Mouse (Mus musculus): ENCODE data around the gene Pepd. TPM values are rescaled to one million over a fixed set of nuclear protein-coding genes. Genes with fewer than 3 reads are reported as not detected.
A peak's percentile ranks its signal among the peaks of the same experiment; 100 is the strongest.

Pepd gene
- polyA plus RNA-seq, 1 experiment from 2014 or later, result 59.3 TPM

DNA sequence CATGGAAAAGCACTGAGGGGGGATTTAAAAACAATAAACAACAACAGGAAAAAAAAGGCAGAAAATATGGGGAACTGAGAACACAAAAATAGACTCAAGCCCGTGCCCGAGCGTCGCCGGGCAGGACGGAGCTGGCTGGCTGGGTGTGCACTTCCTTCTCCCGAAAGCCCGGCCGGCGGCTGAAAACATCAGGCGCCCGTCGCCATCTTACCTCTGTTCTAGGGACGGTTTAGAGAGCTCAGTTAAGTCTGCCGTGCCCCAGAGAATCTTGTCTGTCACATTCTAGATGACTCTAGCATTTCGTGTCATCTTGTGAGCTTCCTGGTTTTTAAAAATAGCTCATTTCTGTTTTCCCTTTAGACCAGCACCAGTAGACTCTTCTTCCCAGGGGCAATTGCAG is 116.4 kb downstream of the Pepd start:
- no peak overlapping the region for H3K9ac ChIP-seq
- H3K4me3 ChIP-seq (replicated peaks), result no peak overlapping the region
- peaks cover 19% of the 10 kb centered on the region for H3K4me1 ChIP-seq (replicated peaks)
- WGBS (ENCODE audit: insufficient replicate concordance), result 43% methylated on average over 16 of the region's 16 CpGs
- H3K36me3 ChIP-seq (replicated peaks), result no peaks in the 10 kb centered on the region; the same call in none of the 2 replicates
- H3K27me3 ChIP-seq, result no peaks in the 10 kb centered on the region
- no peak for ATAC-seq (ENCODE audit: insufficient read depth)
- H3K4me2 ChIP-seq, result no peak overlapping the region
- no peak overlapping the region for H3K27ac ChIP-seq (replicated peaks)
- H3K9me3 ChIP-seq (replicated peaks), result no peaks in the 10 kb centered on the region

DNA sequence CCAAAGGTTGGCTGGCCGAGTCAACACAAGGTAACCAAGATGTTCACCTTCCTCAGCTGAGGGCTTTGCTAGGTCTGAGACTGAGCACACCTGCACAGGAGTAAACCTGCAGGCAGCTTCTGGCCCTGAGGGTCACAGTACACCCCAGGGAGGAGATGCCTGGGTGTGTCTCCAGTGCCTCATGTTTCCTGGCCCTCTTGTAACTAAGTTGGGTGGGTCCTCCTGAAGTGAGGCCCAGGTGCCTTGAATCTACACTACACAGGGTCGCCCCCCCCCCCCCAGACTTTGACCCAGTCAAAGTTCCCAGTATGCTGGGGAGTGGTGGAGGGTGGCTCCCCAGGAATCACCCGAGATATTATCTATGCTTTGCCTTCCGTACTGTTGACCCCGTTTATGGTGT is 117.0 kb downstream of the Pepd start:
- no peak for ATAC-seq (ENCODE audit: insufficient read depth)
- H3K9me3 ChIP-seq (replicated peaks), result no peaks in the 10 kb centered on the region
- no peaks in the 10 kb centered on the region for H3K27me3 ChIP-seq
- H3K4me3 ChIP-seq (replicated peaks), result no peak overlapping the region
- H3K4me1 ChIP-seq (replicated peaks), result peaks cover 19% of the 10 kb centered on the region
- 34% methylated on average over 5 of the region's 5 CpGs for WGBS (ENCODE audit: insufficient replicate concordance)
- no peak overlapping the region for H3K9ac ChIP-seq
- no peak overlapping the region for H3K27ac ChIP-seq (replicated peaks)
- H3K36me3 ChIP-seq (replicated peaks), result peaks cover 3% of the 10 kb centered on the region
- H3K4me2 ChIP-seq, result no peak overlapping the region

DNA sequence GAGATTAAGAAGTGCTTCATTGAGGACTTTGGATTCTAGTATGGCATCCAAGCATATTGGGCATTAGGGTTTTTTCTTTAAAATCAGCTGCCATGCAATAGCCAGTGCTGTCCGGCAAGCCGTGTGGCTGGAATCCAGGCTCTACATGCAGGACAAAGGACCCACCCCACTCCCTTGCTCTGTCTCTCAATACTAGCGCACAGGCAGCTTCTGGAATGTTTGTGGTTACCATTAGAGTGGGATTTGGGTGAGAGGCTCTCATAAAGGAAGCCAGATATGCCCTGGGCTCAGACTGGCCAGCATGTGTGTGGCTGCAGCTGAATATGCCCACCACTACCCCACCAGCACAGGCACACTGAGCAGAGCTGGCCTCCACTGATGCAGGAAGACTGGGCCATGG is 117.5 kb downstream of the Pepd start:
- H3K27ac ChIP-seq (replicated peaks), result no peak overlapping the region
- H3K4me2 ChIP-seq, result no peak overlapping the region
- WGBS (ENCODE audit: insufficient replicate concordance), result 81% methylated on average over 3 of the region's 3 CpGs
- no peak overlapping the region for H3K9ac ChIP-seq
- H3K36me3 ChIP-seq (replicated peaks), result peaks cover 7% of the 10 kb centered on the region
- no peaks in the 10 kb centered on the region for H3K9me3 ChIP-seq (replicated peaks)
- peaks cover 19% of the 10 kb centered on the region for H3K4me1 ChIP-seq (replicated peaks)
- H3K27me3 ChIP-seq, result no peaks in the 10 kb centered on the region
- no peak overlapping the region for H3K4me3 ChIP-seq (replicated peaks)
- ATAC-seq (ENCODE audit: insufficient read depth), result no peak

DNA sequence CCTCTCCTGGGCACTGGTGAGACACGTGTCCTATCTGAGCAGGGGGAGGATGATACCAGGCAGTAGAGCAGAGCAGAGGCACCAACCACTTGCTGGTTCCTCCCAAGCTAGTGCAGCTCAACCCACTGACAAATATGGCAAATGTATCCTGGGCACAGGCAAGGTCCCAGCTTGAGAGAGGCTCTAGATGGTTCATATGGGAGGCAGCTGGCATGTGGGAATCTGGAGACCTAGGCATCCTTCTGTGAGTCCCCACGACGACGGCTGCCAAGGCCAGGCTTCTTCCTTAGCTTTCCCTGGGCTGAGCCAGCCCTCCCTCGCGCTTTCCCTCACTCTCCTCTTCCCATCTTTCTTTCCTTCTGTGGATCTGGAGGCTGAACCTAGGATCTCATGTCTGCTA is 118.4 kb downstream of the Pepd start:
- H3K4me1 ChIP-seq (replicated peaks), result peaks cover 27% of the 10 kb centered on the region
- 77% methylated on average over 6 of the region's 6 CpGs for WGBS (ENCODE audit: insufficient replicate concordance)

DNA sequence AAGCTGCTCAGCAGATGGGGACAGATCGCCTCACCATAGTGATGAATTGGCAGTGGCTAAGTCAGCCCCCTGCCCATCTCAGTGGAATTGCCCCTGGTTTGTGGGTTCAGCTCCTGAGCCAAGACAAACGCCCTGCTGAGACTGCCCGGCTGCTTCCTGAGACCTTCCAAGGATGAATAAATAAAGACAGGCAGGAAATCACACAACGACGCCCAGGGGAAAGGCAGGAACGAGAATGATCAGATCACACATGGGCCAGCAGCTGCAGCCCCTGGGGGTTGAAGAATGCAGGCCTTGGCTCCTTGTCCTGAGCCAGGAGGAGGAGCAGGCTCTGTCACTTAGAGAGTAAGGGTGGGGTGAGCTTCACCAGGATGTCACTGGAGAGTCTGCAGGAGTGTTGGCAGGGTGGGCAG is 123.0 kb downstream of the Pepd start:
- Histone ChIP-seq H3K4me1 (replicated peaks) (peaks cover 20% of the 10 kb centered on the region), H3K9me3 (replicated peaks) (no peaks in the 10 kb centered on the region), H3K27ac (replicated peaks) (no peak overlapping the region; the same call in 1 of the 2 replicates), H3K27me3 (no peaks in the 10 kb centered on the region), H3K4me3 (replicated peaks) (no peak overlapping the region), H3K9ac (no peak overlapping the region), H3K4me2 (no peak overlapping the region), H3K36me3 (replicated peaks) (peaks cover 17% of the 10 kb centered on the region)
- 48% methylated on average over 6 of the region's 6 CpGs for WGBS (ENCODE audit: insufficient replicate concordance)
- ATAC-seq (ENCODE audit: insufficient read depth), result peak; percentile 20; the same call in 1 of the 2 replicates

More for the DNA sequence above, 118.4 kb downstream of the Pepd start:
- Histone ChIP-seq H3K36me3 (replicated peaks) (peaks cover 7% of the 10 kb centered on the region), H3K27me3 (no peaks in the 10 kb centered on the region), H3K4me2 (no peak overlapping the region), H3K9ac (no peak overlapping the region), H3K4me3 (replicated peaks) (no peak overlapping the region), H3K9me3 (replicated peaks) (no peaks in the 10 kb centered on the region), H3K27ac (replicated peaks) (no peak overlapping the region)
- ATAC-seq (ENCODE audit: insufficient read depth), result no peak

DNA sequence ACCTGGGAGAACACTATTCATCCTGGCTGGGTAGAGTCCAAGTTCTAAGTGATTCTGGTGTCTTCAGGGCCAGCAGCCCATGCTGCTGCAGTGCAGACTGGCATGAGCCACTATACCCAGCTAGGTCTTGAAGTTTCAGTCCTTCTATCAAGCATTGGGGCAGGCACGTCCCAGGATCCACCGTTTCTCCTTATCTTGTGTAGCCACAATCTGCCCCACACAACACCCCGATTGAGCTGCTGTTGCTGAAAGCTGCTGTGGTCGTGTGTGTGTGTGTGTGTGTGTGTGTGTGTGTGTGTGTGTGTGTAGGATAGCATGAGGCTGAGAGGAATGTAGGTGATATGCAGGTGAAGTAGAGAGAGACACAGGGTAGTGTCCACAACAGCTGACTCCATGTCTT is 123.4 kb downstream of the Pepd start:
- H3K9ac ChIP-seq, result no peak overlapping the region
- WGBS (ENCODE audit: insufficient replicate concordance), result 22% methylated on average over 4 of the region's 4 CpGs

DNA sequence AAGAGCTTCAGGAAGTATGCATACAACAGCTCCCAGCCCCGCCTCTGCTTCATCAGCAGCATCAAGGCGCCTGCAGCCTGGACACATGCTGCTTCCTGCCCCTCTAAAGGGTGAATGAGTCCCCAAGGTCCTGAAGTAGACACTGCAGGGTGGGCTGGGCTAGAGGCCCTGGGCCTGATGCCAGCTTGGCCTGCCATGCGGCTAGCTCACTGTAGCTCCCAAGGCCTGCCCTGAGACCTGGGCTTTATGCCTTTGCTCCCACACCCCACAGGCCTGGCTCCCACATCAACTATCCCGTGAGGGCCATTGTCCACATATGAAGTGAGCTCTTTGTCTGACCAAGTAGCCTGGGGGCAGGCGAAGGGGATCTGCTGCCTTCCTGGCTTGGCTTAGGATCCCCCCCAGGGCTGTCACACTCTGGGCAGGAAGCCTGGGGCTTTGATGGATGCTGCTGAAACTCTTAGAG is 124.1 kb downstream of the Pepd start:
- Histone ChIP-seq H3K4me1 (replicated peaks) (peaks cover 24% of the 10 kb centered on the region), H3K27ac (replicated peaks) (no peak overlapping the region), H3K9ac (no peak overlapping the region), H3K27me3 (no peaks in the 10 kb centered on the region), H3K9me3 (replicated peaks) (no peaks in the 10 kb centered on the region), H3K4me2 (no peak overlapping the region), H3K36me3 (replicated peaks) (peaks cover 21% of the 10 kb centered on the region), H3K4me3 (replicated peaks) (no peak overlapping the region)
- ATAC-seq (ENCODE audit: insufficient read depth), result no peak
- WGBS (ENCODE audit: insufficient replicate concordance), result 68% methylated on average over 5 of the region's 5 CpGs

More for the DNA sequence above, 123.4 kb downstream of the Pepd start:
- H3K4me1 ChIP-seq (replicated peaks), result peaks cover 20% of the 10 kb centered on the region
- peaks cover 21% of the 10 kb centered on the region for H3K36me3 ChIP-seq (replicated peaks)
- peak; percentile 53 for ATAC-seq (ENCODE audit: insufficient read depth)
- H3K4me2 ChIP-seq, result no peak overlapping the region
- H3K27ac ChIP-seq (replicated peaks), result no peak overlapping the region; the same call in 1 of the 2 replicates
- H3K4me3 ChIP-seq (replicated peaks), result no peak overlapping the region
- no peaks in the 10 kb centered on the region for H3K9me3 ChIP-seq (replicated peaks)
- no peaks in the 10 kb centered on the region for H3K27me3 ChIP-seq

DNA sequence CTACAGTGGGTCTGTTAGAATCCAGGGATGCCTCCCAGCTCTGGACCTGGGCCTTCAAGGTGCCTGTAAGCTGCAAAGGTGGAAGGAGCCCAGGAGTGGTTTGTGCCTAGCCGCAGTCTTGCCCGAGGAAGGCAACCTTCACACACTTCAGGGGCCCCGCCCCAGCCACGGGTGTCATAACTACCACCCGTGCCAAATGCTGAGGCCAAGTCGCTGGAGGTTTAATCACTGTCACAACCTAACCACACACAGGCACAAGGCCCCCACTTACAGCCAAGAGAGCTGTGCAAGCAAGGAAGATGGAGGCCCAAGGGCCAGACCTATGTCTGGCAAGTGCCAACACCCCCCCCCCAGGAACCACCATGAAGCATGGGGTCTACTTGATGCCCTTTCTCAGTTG is 125.2 kb downstream of the Pepd start:
- Histone ChIP-seq H3K36me3 (replicated peaks) (peaks cover 24% of the 10 kb centered on the region), H3K4me3 (replicated peaks) (no peak overlapping the region), H3K27me3 (no peaks in the 10 kb centered on the region), H3K9ac (no peak overlapping the region), H3K27ac (replicated peaks) (no peak overlapping the region), H3K4me1 (replicated peaks) (peaks cover 27% of the 10 kb centered on the region), H3K9me3 (replicated peaks) (no peaks in the 10 kb centered on the region), H3K4me2 (no peak overlapping the region)
- no peak for ATAC-seq (ENCODE audit: insufficient read depth)
- WGBS (ENCODE audit: insufficient replicate concordance), result 52% methylated on average over 6 of the region's 6 CpGs

DNA sequence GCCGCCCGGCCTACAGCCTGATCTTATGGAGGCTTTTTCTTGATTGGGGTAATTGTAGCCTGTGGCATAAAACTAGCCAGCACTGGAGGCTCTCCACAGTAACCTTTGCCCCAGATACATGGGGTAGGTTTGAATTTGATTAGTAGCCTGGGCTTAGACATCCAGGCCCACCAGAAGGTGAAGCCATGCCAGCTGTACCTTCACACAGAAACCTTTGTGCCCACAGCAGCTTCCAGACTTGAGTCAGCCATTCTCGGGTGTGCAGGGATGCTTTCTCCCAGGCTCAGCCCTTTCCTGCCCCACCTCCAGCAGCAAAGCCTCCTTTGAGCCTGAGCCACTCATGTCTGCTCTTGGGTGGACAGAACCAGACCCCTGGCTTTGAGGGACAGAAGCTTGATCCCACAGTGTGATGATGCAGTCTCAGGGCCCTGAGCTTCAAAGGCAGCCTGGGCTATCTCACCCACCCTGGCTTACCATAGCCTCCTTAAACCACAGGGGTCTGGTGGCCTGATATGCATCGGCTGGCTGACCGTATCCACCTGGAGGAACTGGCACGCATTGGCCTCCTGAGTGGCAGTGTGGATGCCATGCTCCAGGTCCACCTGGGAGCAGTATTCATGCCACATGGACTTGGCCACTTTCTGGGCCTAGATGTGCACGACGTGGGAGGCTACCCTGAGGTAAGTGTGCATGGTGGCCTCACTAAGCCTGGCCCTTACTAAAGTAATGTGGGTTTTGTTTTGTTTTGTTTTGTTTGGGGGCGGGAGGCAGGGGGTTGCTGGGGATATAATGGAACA is 128.2 kb downstream of the Pepd start:
- 83% methylated on average over 9 of the region's 9 CpGs for WGBS (ENCODE audit: insufficient replicate concordance)
- peaks cover 28% of the 10 kb centered on the region for H3K4me1 ChIP-seq (replicated peaks)
- no peaks in the 10 kb centered on the region for H3K27me3 ChIP-seq
- no peak overlapping the region for H3K4me3 ChIP-seq (replicated peaks)
- H3K9ac ChIP-seq, result no peak overlapping the region
- no peak for ATAC-seq (ENCODE audit: insufficient read depth)
- H3K36me3 ChIP-seq (replicated peaks), result peaks cover 47% of the 10 kb centered on the region
- H3K27ac ChIP-seq (replicated peaks), result no peak overlapping the region
- H3K4me2 ChIP-seq, result no peak overlapping the region
- H3K9me3 ChIP-seq (replicated peaks), result no peaks in the 10 kb centered on the region

DNA sequence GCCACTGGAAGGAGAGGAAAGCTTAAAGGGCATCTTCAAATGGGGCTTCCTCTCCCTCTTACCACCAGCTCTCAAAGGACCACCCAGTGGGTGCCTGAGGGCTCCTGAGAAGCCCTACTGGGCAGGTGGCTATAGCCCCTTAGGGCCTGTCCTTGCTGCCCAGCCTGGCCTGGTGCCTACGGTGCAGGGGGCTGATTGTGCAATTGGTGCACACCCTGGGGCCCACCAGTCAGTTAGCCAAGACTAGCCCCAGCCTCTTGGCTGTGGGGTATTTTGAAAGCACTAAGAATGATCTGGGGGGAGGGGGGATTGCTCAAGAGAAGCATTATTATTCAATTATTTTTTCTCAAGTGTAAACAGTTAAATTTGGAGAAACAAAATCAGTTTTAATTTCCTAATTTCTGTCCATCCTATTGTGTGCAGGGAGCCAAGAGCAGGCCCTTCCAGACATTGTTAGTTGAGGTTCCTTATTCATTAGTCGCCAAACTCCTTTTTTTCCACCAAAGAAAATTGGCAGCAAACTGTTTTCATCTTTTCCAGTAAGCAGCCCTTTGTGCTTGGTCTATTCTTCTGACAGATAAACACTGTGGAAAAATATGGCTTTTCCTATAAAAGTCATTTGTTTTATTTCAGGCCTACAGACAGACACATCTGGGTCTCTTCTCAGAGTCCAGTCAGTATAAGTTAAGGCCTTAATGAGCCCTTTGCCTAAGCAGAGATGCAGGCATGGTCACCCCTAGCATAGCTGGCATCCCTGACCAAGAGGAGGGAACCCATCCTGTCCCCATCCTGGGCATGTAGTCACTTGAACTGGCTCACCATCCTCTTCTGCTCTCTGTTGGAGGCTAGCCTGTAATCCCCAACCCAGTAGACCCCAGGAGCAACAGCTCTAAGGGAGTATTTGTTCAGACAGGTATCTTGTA is 129.4 kb downstream of the Pepd start:
- H3K9ac ChIP-seq, result no peak overlapping the region
- H3K9me3 ChIP-seq (replicated peaks), result no peaks in the 10 kb centered on the region
- H3K4me3 ChIP-seq (replicated peaks), result no peak overlapping the region
- peaks cover 58% of the 10 kb centered on the region for H3K36me3 ChIP-seq (replicated peaks)
- 72% methylated on average over 2 of the region's 2 CpGs for WGBS (ENCODE audit: insufficient replicate concordance)
- ATAC-seq (ENCODE audit: insufficient read depth), result no peak
- no peaks in the 10 kb centered on the region for H3K27me3 ChIP-seq
- no peak overlapping the region for H3K27ac ChIP-seq (replicated peaks)
- H3K4me2 ChIP-seq, result no peak overlapping the region
- peaks cover 20% of the 10 kb centered on the region for H3K4me1 ChIP-seq (replicated peaks)

DNA sequence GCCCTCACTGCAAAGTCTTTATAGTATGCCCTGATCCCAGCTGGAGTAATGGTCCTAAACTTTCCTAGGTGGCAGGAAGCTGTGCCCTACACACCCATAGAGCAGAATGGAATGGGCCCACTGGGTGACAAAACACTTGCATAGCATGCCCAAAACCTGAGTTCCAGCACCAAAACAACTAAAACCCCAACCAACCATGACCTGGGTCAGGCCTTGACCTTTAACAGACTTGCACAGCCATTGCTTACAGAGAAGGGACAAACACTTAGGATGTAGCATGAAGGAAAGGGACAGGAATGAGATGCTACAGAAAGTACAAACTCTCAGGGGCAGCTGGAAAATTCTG is 130.0 kb downstream of the Pepd start:
- Histone ChIP-seq H3K27me3 (no peaks in the 10 kb centered on the region), H3K9ac (no peak overlapping the region), H3K4me2 (no peak overlapping the region), H3K4me3 (replicated peaks) (no peak overlapping the region), H3K4me1 (replicated peaks) (peaks cover 24% of the 10 kb centered on the region), H3K27ac (replicated peaks) (no peak overlapping the region), H3K9me3 (replicated peaks) (no peaks in the 10 kb centered on the region), H3K36me3 (replicated peaks) (peaks cover 65% of the 10 kb centered on the region)
- no peak for ATAC-seq (ENCODE audit: insufficient read depth)

Data from liver, embryonic 15.5 days (tissue).